Mouse (Mus musculus) spleen, adult 18-20 months (tissue): ENCODE results near the gene Ston2.

ENCODE experiments used
- DNase-seq, 2 experiments: peaks; one replicate each; pipeline ENCODE4 v3.0.0; 2022; ENCODE audit warnings: mixed read lengths in 2 of 2

Ston2 gene

GRCm38 (mm10) chr12:91696231-91696630 lies 92.0 kb downstream of the Ston2 start:
- DNase-seq, result no peak

- no peak for DNase-seq
Observed at GRCm38 (mm10) chr12:91695761-91696160, 92.4 kb downstream of the Ston2 start.

- DNase-seq, result no peak
Observed at GRCm38 (mm10) chr12:91694748-91695147, 93.4 kb downstream of the Ston2 start.

- no peak for DNase-seq
Observed at GRCm38 (mm10) chr12:91693566-91693965, 94.6 kb downstream of the Ston2 start.

GRCm38 (mm10) chr12:91692991-91693390 lies 95.2 kb downstream of the Ston2 start:
- no peak for DNase-seq

- DNase-seq, result no peak
Observed at GRCm38 (mm10) chr12:91685674-91686290, 102.4 kb downstream of the Ston2 start.

GRCm38 (mm10) chr12:91684840-91685415 lies 103.3 kb downstream of the Ston2 start:
- no peak for DNase-seq

GRCm38 (mm10) chr12:91684101-91684839 lies 103.9 kb downstream of the Ston2 start:
- DNase-seq, result no peak

- no peak for DNase-seq
Observed at GRCm38 (mm10) chr12:91683549-91684100, 104.6 kb downstream of the Ston2 start.

- no peak for DNase-seq
Observed at GRCm38 (mm10) chr12:91683096-91683495, 105.1 kb downstream of the Ston2 start.

- no peak for DNase-seq
Observed at GRCm38 (mm10) chr12:91679320-91680064, 108.7 kb downstream of the Ston2 start.

- DNase-seq, result no peak
Observed at GRCm38 (mm10) chr12:91675937-91676336, 112.2 kb downstream of the Ston2 start.

GRCm38 (mm10) chr12:91673141-91673540 lies 115.0 kb downstream of the Ston2 start:
- no peak for DNase-seq

GRCm38 (mm10) chr12:91672528-91672927 lies 115.7 kb downstream of the Ston2 start:
- no peak for DNase-seq

- no peak for DNase-seq
Observed at GRCm38 (mm10) chr12:91668529-91669245, 119.5 kb downstream of the Ston2 start.

- no peak for DNase-seq
Observed at GRCm38 (mm10) chr12:91667741-91668140, 120.4 kb downstream of the Ston2 start.

- DNase-seq, result no peak
Observed at GRCm38 (mm10) chr12:91666607-91667006, 121.6 kb downstream of the Ston2 start.

- DNase-seq, result no peak
Observed at GRCm38 (mm10) chr12:91665431-91665830, 122.8 kb downstream of the Ston2 start.

GRCm38 (mm10) chr12:91663260-91663659 lies 124.9 kb downstream of the Ston2 start:
- no peak for DNase-seq

GRCm38 (mm10) chr12:91662844-91663243 lies 125.3 kb downstream of the Ston2 start:
- DNase-seq, result no peak

GRCm38 (mm10) chr12:91660640-91661417 lies 127.4 kb downstream of the Ston2 start:
- DNase-seq, result no peak
